21 mouse cellular contexts compared by ENCODE assay signal in genomic region chr6:45327952-45328485, GRCm38 (mm10).
"Had no signal": no experiment of that assay in that cellular context is flagged by ENCODE, and none has a peak within 500 bp of the region (broad histone marks: within the 10 kb centered on the region; RNA-seq: fewer than 3 reads in every experiment).

No protein-coding gene starts in this region.

- H3K27me3 ChIP-seq: limb, embryonic 13.5 days; liver, embryonic 12.5 days; liver, embryonic 15.5 days; lung, embryonic 15.5 days; megakaryocyte, embryonic 14.5 days; midbrain, embryonic 12.5 days; stomach, embryonic 15.5 days had no signal

- H3K9ac ChIP-seq: limb, embryonic 13.5 days; liver, embryonic 12.5 days; liver, embryonic 15.5 days; lung, embryonic 15.5 days; midbrain, embryonic 12.5 days; stomach, embryonic 15.5 days had no signal

- H3K4me3 ChIP-seq: layer of hippocampus, adult 2 months; limb, embryonic 10.5 days; limb, embryonic 13.5 days; liver, embryonic 12.5 days; liver, embryonic 15.5 days; lung, embryonic 15.5 days; megakaryocyte, embryonic 14.5 days; midbrain, embryonic 12.5 days; stomach, embryonic 15.5 days had no signal

- H3K36me3 ChIP-seq: limb, embryonic 10.5 days; limb, embryonic 13.5 days; liver, embryonic 12.5 days; liver, embryonic 15.5 days; lung, embryonic 15.5 days; midbrain, embryonic 12.5 days; stomach, embryonic 15.5 days had no signal

- H3K27ac ChIP-seq: kidney, postnatal 0 days; layer of hippocampus, adult 2 months; limb, embryonic 10.5 days; limb, embryonic 13.5 days; liver, embryonic 12.5 days; liver, embryonic 15.5 days; lung, embryonic 15.5 days; midbrain, embryonic 12.5 days; stomach, embryonic 15.5 days had no signal

- DNase-seq: kidney, adult 2 months; kidney, postnatal 25 days; layer of hippocampus, adult 9-11 months; liver; lung, adult 18-20 months; lung, postnatal 10 days; lung, postnatal 36 days; retina, postnatal 1 day; right cerebral cortex, postnatal 25 days; spleen, adult 18-20 months; thymus, postnatal 25 days had no signal

- H3K4me1 ChIP-seq: limb, embryonic 10.5 days; limb, embryonic 13.5 days; liver, embryonic 12.5 days; liver, embryonic 15.5 days; lung, embryonic 15.5 days; megakaryocyte, embryonic 14.5 days; midbrain, embryonic 12.5 days; stomach, embryonic 15.5 days had no signal

- H3K4me2 ChIP-seq: limb, embryonic 13.5 days; liver, embryonic 12.5 days; liver, embryonic 15.5 days; lung, embryonic 15.5 days; midbrain, embryonic 12.5 days; stomach, embryonic 15.5 days had no signal

- ATAC-seq: liver, embryonic 12.5 days had no signal

- H3K9me3 ChIP-seq: limb, embryonic 10.5 days; limb, embryonic 13.5 days; liver, embryonic 12.5 days; liver, embryonic 15.5 days; lung, embryonic 15.5 days; megakaryocyte, embryonic 14.5 days; midbrain, embryonic 12.5 days; stomach, embryonic 15.5 days had no signal
